Mouse (Mus musculus) granulocyte monocyte progenitor cell, adult 5-6 weeks (primary cell): ENCODE results near the gene Dkkl1. TPM values are rescaled to one million over a fixed set of nuclear protein-coding genes. Genes with fewer than 3 reads are reported as not detected.

Source experiments
- total RNA-seq, 2 experiments: library from RNA; stranded (forward) in 1 of 2; stranded (reverse) in 1 of 2; fragments of 200-712, 200-1000 nt in 1 of 2; fragments of >200 nt in 1 of 2; fragmentation: Nextera tagmentation in 1 of 2; gene quantifications; 2 replicates each; pipeline ENCODE4 v1.2.3; 2014 to 2017

Dkkl1 gene
- total RNA-seq, 2 experiments from 2014 or later: 0.77 to 9.5 TPM

Other genes starting within 250 kb of the Dkkl1 start
Only the 30 nearest of the 36 such genes appear.
- 19.4 and 57.9 TPM in 2 replicates for gene Bcl2l12, start 213.4 kb downstream of the Dkkl1 start, total RNA-seq (2014; fragmentation: Nextera tagmentation)
- 18.4 and 32.9 TPM in 2 replicates for gene Bcl2l12, start 213.4 kb downstream of the Dkkl1 start, total RNA-seq (2017)
- gene Scaf1, start 195.8 kb downstream of the Dkkl1 start, total RNA-seq (2014; fragmentation: Nextera tagmentation): 28.6 and 29.8 TPM in 2 replicates
- 15.7 and 17.8 TPM in 2 replicates for gene Scaf1, start 195.8 kb downstream of the Dkkl1 start, total RNA-seq (2017)
- gene Rras, start 194.2 kb downstream of the Dkkl1 start, total RNA-seq (2014; fragmentation: Nextera tagmentation): 2.3 and 7.8 TPM in 2 replicates
- gene Rras, start 194.2 kb downstream of the Dkkl1 start, total RNA-seq (2017): 1.0 and 1.4 TPM in 2 replicates
- 21.1 and 29.6 TPM in 2 replicates for gene Prr12, start 159.3 kb downstream of the Dkkl1 start, total RNA-seq (2014; fragmentation: Nextera tagmentation)
- 1.7 and 4.1 TPM in 2 replicates for gene Prr12, start 159.3 kb downstream of the Dkkl1 start, total RNA-seq (2017)
- 42.2 and 57.2 TPM in 2 replicates for gene Nosip, start 149.7 kb downstream of the Dkkl1 start, total RNA-seq (2014; fragmentation: Nextera tagmentation)
- 49.4 and 63.1 TPM in 2 replicates for gene Nosip, start 149.7 kb downstream of the Dkkl1 start, total RNA-seq (2017)
- 6.8 and 9.4 TPM in 2 replicates for gene Prrg2, start 149.5 kb downstream of the Dkkl1 start, total RNA-seq (2014; fragmentation: Nextera tagmentation)
- 4.8 and 5.3 TPM in 2 replicates for gene Prrg2, start 149.5 kb downstream of the Dkkl1 start, total RNA-seq (2017)
- gene Rcn3, start 119.9 kb downstream of the Dkkl1 start, total RNA-seq (2014; fragmentation: Nextera tagmentation): 2.2 and 11.6 TPM in 2 replicates
- gene Rcn3, start 119.9 kb downstream of the Dkkl1 start, total RNA-seq (2017): 4.1 and 7.0 TPM in 2 replicates
- gene Fcgrt, start 108.3 kb downstream of the Dkkl1 start, total RNA-seq (2014; fragmentation: Nextera tagmentation): 2.1 and 3.8 TPM in 2 replicates
- 2.7 and 3.6 TPM in 2 replicates for gene Fcgrt, start 108.3 kb downstream of the Dkkl1 start, total RNA-seq (2017)
- 3,834 and 4,027 TPM in 2 replicates for gene Rps11, start 87.7 kb downstream of the Dkkl1 start, total RNA-seq (2014; fragmentation: Nextera tagmentation)
- 963 and 1,110 TPM in 2 replicates for gene Rps11, start 87.7 kb downstream of the Dkkl1 start, total RNA-seq (2017)
- 3,523 and 3,605 TPM in 2 replicates for gene Rpl13a, start 83.4 kb downstream of the Dkkl1 start, total RNA-seq (2014; fragmentation: Nextera tagmentation)
- 3,792 and 4,750 TPM in 2 replicates for gene Rpl13a, start 83.4 kb downstream of the Dkkl1 start, total RNA-seq (2017)
- gene Gm45713, start 75.9 kb downstream of the Dkkl1 start, total RNA-seq (2014; fragmentation: Nextera tagmentation): not detected in 2 replicates
- gene Gm45713, start 75.9 kb downstream of the Dkkl1 start, total RNA-seq (2017): 0.10 and 0.13 TPM in 2 replicates
- gene Flt3l, start 75.7 kb downstream of the Dkkl1 start, total RNA-seq (2014; fragmentation: Nextera tagmentation): 7.4 and 8.2 TPM in 2 replicates
- gene Flt3l, start 75.7 kb downstream of the Dkkl1 start, total RNA-seq (2017): 2.3 and 5.7 TPM in 2 replicates
- 74.2 and 91.6 TPM in 2 replicates for gene Pih1d1, start 57.8 kb downstream of the Dkkl1 start, total RNA-seq (2014; fragmentation: Nextera tagmentation)
- gene Pih1d1, start 57.8 kb downstream of the Dkkl1 start, total RNA-seq (2017): 48.8 and 58.4 TPM in 2 replicates
- gene Aldh16a1, start 57.6 kb downstream of the Dkkl1 start, total RNA-seq (2014; fragmentation: Nextera tagmentation): 53.4 and 59.8 TPM in 2 replicates
- gene Aldh16a1, start 57.6 kb downstream of the Dkkl1 start, total RNA-seq (2017): 31.2 and 42.5 TPM in 2 replicates
- gene Slc17a7, start 48.2 kb downstream of the Dkkl1 start, total RNA-seq (2014; fragmentation: Nextera tagmentation): 0.17 TPM in 1 of 2 replicates, not detected in the other
- gene Slc17a7, start 48.2 kb downstream of the Dkkl1 start, total RNA-seq (2017): not detected in 2 replicates
- gene Gfy, start 32.6 kb downstream of the Dkkl1 start, total RNA-seq (2014; fragmentation: Nextera tagmentation): not detected in 2 replicates
- not detected in 2 replicates for gene Gfy, start 32.6 kb downstream of the Dkkl1 start, total RNA-seq (2017)
- not detected in 2 replicates for gene Pth2, start 31.2 kb downstream of the Dkkl1 start, total RNA-seq (2014; fragmentation: Nextera tagmentation)
- not detected in 2 replicates for gene Pth2, start 31.2 kb downstream of the Dkkl1 start, total RNA-seq (2017)
- not detected in 2 replicates for gene Ccdc155, start 7.3 kb downstream of the Dkkl1 start, total RNA-seq (2014; fragmentation: Nextera tagmentation)
- 0.26 and 0.67 TPM in 2 replicates for gene Ccdc155, start 7.3 kb downstream of the Dkkl1 start, total RNA-seq (2017)
- 0.62 TPM in 1 of 2 replicates, not detected in the other for gene Tead2, start 3.6 kb upstream of the Dkkl1 start, total RNA-seq (2014; fragmentation: Nextera tagmentation)
- not detected in 2 replicates for gene Tead2, start 3.6 kb upstream of the Dkkl1 start, total RNA-seq (2017)
- 104 and 177 TPM in 2 replicates for gene Cd37, start 27.0 kb upstream of the Dkkl1 start, total RNA-seq (2014; fragmentation: Nextera tagmentation)
- 59.5 and 69.2 TPM in 2 replicates for gene Cd37, start 27.0 kb upstream of the Dkkl1 start, total RNA-seq (2017)
- not detected in 2 replicates for gene Slc6a16, start 28.9 kb upstream of the Dkkl1 start, total RNA-seq (2014; fragmentation: Nextera tagmentation)
- not detected in 2 replicates for gene Slc6a16, start 28.9 kb upstream of the Dkkl1 start, total RNA-seq (2017)
- not detected in 2 replicates for gene Slc6a21, start 65.4 kb upstream of the Dkkl1 start, total RNA-seq (2014; fragmentation: Nextera tagmentation)
- not detected in 2 replicates for gene Slc6a21, start 65.4 kb upstream of the Dkkl1 start, total RNA-seq (2017)
- gene Trpm4, start 121.6 kb upstream of the Dkkl1 start, total RNA-seq (2014; fragmentation: Nextera tagmentation): 5.4 and 6.3 TPM in 2 replicates
- 2.4 and 3.9 TPM in 2 replicates for gene Trpm4, start 121.6 kb upstream of the Dkkl1 start, total RNA-seq (2017)
- not detected in 2 replicates for gene Hrc, start 123.1 kb upstream of the Dkkl1 start, total RNA-seq (2014; fragmentation: Nextera tagmentation)
- not detected in 2 replicates for gene Hrc, start 123.1 kb upstream of the Dkkl1 start, total RNA-seq (2017)
- gene Ppfia3, start 154.9 kb upstream of the Dkkl1 start, total RNA-seq (2014; fragmentation: Nextera tagmentation): 1.2 TPM in 1 of 2 replicates, not detected in the other
- not detected in 2 replicates for gene Ppfia3, start 154.9 kb upstream of the Dkkl1 start, total RNA-seq (2017)
- not detected in 2 replicates for gene Lin7b, start 158.4 kb upstream of the Dkkl1 start, total RNA-seq (2014; fragmentation: Nextera tagmentation)
- gene Lin7b, start 158.4 kb upstream of the Dkkl1 start, total RNA-seq (2017): 1.9 TPM in 1 of 2 replicates, not detected in the other
- gene Snrnp70, start 183.6 kb upstream of the Dkkl1 start, total RNA-seq (2014; fragmentation: Nextera tagmentation): 259 and 270 TPM in 2 replicates
- gene Snrnp70, start 183.6 kb upstream of the Dkkl1 start, total RNA-seq (2017): 374 and 382 TPM in 2 replicates
- gene Kcna7, start 193.5 kb upstream of the Dkkl1 start, total RNA-seq (2014; fragmentation: Nextera tagmentation): not detected in 2 replicates
- gene Kcna7, start 193.5 kb upstream of the Dkkl1 start, total RNA-seq (2017): not detected in 2 replicates
- gene Ntf5, start 201.5 kb upstream of the Dkkl1 start, total RNA-seq (2014; fragmentation: Nextera tagmentation): not detected in 2 replicates
- not detected in 2 replicates for gene Ntf5, start 201.5 kb upstream of the Dkkl1 start, total RNA-seq (2017)
- gene Lhb, start 208.7 kb upstream of the Dkkl1 start, total RNA-seq (2014; fragmentation: Nextera tagmentation): not detected in 2 replicates
- not detected in 2 replicates for gene Lhb, start 208.7 kb upstream of the Dkkl1 start, total RNA-seq (2017)